Mouse (Mus musculus) right cerebral cortex, postnatal 10 days (tissue): Measurements from ENCODE around the gene Klhl21.

Experiments used
- DNase-seq, 2 experiments: peaks; one replicate each; pipeline ENCODE4 v3.0.0; 2021; ENCODE audit warnings: low spot score in 2 of 2

The Klhl21 gene

GRCm38 (mm10) chr4:151995371-151996172, 13.0 kb upstream of the Klhl21 start:
- peak; percentile 71 to 73 for DNase-seq

GRCm38 (mm10) chr4:151996173-151996950, 12.2 kb upstream of the Klhl21 start, which contains the start of gene Phf13:
Gene Phf13, minus strand, starts transcription at chr4:151996258.
- DNase-seq = peak; percentile 100

GRCm38 (mm10) chr4:151996951-151997222, 11.7 kb upstream of the Klhl21 start:
- DNase-seq = no peak

DNA sequence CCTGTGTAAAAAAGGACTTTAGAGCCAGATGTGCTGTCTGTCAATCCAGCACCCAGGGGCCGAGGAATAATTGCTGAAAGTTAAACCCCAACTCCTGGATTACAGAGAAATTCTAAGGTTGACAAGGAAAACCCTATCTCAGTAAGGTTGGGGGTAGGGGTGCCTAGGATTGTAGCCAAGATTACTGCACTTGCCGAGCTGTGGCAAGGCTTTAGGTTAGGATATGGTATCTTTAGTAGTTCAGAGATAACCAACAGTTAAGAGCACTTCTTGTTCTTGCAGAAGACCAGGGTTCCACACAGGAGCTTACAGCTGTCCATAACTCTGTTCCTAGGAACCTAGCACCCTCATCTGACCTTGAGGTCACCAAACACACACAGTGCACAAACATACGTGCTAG, 10.9 kb upstream of the Klhl21 start:
- DNase-seq = no peak

- no peak for DNase-seq
Observed at GRCm38 (mm10) chr4:151999481-151999880, 9.1 kb upstream of the Klhl21 start.

GRCm38 (mm10) chr4:152000906-152001305, 7.7 kb upstream of the Klhl21 start:
- no peak for DNase-seq

DNA sequence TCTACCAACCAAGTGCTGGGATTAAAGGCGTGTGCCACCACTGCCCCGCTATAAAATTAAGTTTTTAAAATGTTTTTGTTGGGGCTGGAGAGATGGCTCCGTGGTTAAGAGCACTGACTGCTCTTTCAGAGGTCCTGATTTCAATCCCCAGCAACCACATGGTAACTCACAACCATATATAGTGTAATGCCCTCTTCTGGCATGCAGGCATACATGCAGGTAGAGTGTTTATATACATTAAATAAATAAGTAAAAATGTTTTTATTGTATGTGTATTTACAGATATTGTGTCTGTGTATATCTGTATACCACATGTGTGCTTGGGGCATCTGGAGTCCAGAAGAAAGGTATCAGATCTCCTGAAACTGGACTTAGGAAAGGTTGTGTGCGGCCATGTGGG, 7.3 kb upstream of the Klhl21 start:
- no peak for DNase-seq

GRCm38 (mm10) chr4:152002063-152002462, 6.5 kb upstream of the Klhl21 start:
- DNase-seq = no peak

DNA sequence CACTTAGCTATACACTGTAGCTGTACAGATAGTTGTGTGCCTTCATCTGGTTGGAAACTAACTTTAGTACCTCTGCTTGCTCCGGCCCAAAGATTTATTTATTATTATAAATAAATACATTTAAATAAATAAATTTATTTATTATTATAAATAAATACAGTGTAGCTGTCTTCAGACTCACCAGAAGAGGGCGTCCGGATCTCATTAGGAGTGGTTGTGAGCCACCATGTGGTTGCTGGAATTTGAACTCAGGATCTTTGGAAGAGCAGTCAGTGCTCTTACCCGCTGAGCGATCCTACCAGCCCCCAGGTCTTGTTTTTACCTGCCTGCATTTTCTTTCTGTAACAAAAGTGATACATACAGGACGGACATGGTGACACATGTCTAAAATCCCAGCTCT, 2.5 kb upstream of the Klhl21 start:
- no peak for DNase-seq

- DNase-seq = no peak
Observed at GRCm38 (mm10) chr4:152006812-152007211, 1.8 kb upstream of the Klhl21 start.

- DNase-seq = no peak
Observed at GRCm38 (mm10) chr4:152007481-152008147, 989 bp upstream of the Klhl21 start.

DNA sequence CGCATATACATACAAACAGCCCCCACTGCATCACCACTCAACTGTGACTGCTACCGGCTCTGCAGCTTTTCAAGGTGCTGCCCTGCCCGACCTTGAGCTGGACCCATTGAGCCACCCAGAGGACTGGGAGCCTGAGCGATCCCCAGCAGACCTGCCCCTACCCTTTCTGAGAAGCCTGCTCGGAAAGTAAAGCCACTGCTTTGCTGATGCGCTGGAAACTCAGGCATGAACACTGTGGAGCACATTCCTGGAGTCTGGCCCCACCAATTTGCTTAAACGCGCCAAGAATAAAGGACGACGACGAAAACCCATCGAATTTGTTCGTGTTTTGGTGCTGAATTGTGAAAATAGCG, 479 bp upstream of the Klhl21 start:
- DNase-seq = no peak

GRCm38 (mm10) chr4:152009076-152010051, 761 bp downstream of the Klhl21 start:
- peak; percentile 84 to 87 for DNase-seq

GRCm38 (mm10) chr4:152010091-152010706, 1.6 kb downstream of the Klhl21 start:
- no peak for DNase-seq

DNA sequence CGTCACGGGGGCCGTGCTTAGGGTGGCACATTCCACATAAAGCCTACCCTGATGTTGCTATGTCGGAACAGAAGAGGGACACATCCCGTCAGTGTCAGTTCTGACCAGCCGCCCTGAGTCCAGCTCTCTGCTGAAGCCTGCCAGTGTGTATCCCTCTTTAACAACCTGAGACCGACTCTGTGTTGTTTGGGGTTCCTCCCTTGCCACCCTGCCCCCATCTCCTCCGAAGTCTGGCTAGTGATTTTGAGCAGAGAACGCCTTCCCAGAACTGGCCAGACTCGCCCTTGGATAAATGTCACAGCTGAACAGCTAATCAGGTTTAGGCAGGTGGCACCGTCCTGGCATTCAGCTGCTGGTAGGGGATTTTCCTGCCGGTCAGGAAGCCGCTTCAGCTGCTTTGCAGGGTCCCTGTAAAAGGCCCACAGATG, 2.1 kb downstream of the Klhl21 start:
- DNase-seq = no peak

GRCm38 (mm10) chr4:152011171-152011760, 2.7 kb downstream of the Klhl21 start:
- DNase-seq = no peak

DNA sequence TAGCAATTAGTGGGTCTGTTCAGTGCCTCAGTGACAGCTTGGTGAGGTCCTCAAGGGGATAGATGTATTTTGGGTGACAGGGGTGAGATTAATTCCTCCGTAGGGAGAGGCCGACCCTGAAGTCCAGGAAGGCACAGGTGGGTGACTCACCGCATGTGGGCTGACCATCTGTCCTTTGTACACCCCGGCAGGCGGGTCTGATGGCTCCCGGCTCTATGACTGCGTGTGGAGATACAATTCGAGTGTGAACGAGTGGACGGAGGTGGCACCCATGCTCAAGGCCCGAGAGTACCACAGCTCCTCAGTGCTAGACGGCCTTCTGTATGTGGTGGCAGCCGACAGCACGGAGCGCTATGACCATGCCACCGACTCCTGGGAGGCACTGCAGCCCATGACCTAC, 3.5 kb downstream of the Klhl21 start:
- no peak for DNase-seq

DNA sequence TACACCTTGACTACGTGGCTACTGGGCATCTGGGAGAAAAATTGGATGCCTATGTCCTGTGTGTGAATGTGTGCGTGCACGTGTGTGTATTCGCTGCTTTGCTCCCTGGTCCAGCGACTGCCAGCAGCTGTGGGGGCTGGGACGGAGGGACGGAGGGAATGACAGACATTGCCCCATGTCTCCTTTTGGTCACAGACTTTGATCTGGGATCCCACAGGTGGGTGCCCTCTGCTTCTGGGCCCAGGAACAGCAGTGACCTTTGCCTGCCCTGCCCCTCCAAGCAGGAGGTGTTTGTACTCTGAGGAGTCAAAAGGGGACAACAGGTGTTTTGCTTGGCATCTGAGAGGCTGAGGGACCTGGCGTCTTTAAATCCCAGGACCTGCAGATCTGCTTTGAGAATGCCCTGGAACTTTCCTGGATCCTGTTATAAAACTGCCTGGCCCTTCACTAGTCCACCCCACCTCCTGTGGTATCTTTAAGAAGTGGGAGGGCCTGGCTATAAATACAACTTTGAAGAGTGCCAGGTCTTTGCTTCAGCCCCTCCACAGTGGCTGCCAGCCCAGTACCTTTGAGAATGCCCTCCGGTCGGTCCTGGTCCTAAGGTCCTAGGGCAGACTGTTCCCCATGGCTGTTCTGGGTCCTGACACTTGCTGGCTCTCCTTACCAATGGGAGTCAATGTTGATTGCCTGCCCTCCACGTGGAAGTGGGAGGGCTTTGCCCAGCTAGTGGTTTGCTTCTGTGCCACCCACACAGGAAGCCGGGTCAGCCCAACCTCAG, 4.6 kb downstream of the Klhl21 start:
- DNase-seq = no peak

- DNase-seq = no peak
Observed at GRCm38 (mm10) chr4:152019073-152019472, 10.5 kb downstream of the Klhl21 start.

DNA sequence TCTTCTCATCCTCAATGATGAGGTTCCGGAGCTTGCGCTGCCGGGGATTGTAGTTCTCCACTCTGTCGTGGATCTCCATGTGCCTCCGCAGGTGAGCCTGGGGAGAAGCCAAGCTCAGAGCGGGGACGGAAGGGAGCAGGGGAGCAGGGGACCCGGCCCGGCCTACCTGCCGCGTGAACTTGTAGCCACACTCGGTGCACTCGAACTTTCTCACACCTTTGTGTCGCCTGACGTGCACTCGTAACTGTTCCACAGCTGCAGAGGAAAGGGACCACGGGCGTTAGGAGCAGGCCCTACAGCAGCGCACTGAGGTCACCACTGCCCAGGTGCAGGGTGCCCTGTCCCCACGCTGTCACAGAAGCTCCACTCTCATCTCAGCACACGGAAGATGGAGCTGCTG, 11.4 kb downstream of the Klhl21 start:
- DNase-seq = no peak
